Mouse (Mus musculus) olfactory bulb, adult 2 months (tissue): Measurements from ENCODE around the gene Slc25a3.

Experiments used
- CTCF ChIP-seq: fragments of 200-500 bp; IDR thresholded peaks from 2 replicates; pipeline ENCODE4 v1.5.1; 2012; ENCODE audit warnings: low read depth, mild to moderate bottlenecking, low read length, moderate library complexity; ENCODE audit not compliant: insufficient read depth
- POLR2A ChIP-seq: fragments of 200-500 bp; IDR thresholded peaks from 2 replicates; pipeline ENCODE4 v1.6.1; 2012; ENCODE audit warnings: mild to moderate bottlenecking, low read depth, low read length, moderate library complexity; ENCODE audit not compliant: insufficient read depth

GRCm38 (mm10) chr10:91126618-91127355 lies 2.9 kb upstream of the Slc25a3 start:
- TF ChIP-seq CTCF (no peak), POLR2A (no peak)
